Mouse (Mus musculus) 416B (cell line): ENCODE measurements around the gene Olfr943.

Experiments
- DNase-seq: peaks from one replicate; pipeline ENCODE4 v3.0.0; 2011; ENCODE audit warnings: low read depth

The Olfr943 gene

DNA sequence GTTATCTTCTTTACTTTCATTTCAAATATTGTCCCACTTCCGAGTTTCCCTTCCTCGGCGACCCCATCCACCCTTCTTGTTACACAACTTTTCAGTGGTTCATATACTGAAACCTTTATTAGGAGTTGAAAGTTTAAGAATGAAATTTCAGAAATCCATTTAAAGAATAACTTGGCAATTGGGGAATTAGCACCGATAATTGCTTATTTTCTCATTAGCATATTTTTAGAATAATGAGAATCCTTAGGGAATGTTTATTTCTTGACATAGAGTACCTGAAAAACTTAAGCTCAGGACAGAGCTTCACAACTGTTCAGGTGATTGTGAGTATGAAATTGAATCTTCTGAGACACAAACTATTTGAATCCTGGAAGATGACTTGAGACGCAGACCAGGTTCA is at the start of gene Olfr943:
Gene Olfr943, plus strand, starts transcription at position 301 of the 400 bp plus-strand sequence.
- DNase-seq: no peak

DNA sequence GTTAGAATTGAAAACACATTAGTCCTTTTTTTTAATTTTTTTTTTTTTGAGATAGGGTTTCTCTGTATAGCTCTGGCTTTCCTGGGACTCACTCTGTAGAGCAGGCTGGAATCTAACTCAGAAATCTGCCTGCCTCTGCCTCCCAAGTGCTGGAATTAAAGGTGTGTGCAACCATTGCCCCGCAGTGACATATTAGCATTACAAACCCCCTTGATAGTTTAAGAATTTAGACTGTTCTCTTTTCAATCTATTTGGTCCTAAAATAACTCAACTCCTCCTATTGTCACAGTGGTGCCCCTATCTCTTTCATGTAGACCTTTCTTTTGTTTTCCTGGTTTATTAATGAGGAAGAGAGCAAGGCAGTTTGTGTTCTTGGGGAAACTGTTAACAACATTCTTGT is 38.8 kb upstream of the Olfr943 start:
- DNase-seq: no peak

DNA sequence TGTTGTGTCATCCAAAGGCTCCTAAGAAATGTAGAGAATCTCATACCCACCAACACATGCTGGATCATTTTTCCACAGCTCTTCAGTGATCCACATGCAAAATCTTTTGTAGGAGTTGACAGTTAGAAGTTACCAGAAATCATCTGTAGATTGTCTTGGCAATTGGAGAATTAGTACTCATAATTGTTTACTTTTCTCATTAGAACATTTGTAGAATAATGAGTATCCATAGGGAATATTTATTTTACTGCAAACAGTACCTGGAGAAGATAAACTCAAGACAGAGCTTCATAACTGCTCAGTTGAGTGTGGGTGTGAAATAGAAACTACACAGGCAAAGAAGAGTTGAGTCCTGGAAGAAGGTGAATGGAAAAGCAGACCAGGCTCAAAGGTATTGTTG is 38.3 kb upstream of the Olfr943 start, which contains the start of gene Olfr27:
Gene Olfr27, plus strand, starts transcription at position 301 of the 400 bp plus-strand sequence.
- DNase-seq: no peak

GRCm38 (mm10) chr9:39152401-39152800 is 13.7 kb upstream of the Olfr943 start:
- no peak for DNase-seq

- DNase-seq: no peak
Observed at GRCm38 (mm10) chr9:39201620-39202019, 35.5 kb downstream of the Olfr943 start, which contains the start of gene Olfr944. Gene Olfr944, plus strand, starts transcription at chr9:39201920.
